Mouse (Mus musculus) embryonic facial prominence, embryonic 11.5 days (tissue): ENCODE measurements at regions not wholly inside any gene's neighbourhood (a gene's known extent, or its start where the extent isn't known, plus 50 kb on each side); places are given as distances from the start of the nearest gene placed in this dataset.

Experiments
- ATAC-seq: fragments of 200-750 bp; cut with Nextera tagmentation; replicated peaks from 2 replicates; pipeline ENCODE4 v1.8.0; 2017; ENCODE audit warnings: low read depth; ENCODE audit not compliant: insufficient number of reproducible peaks, low FRiP score, low TSS enrichment
- DNase-seq: peaks from one replicate; pipeline ENCODE4 v3.0.0-alpha.2; 2015; ENCODE audit warnings: low spot score
- H3K27ac ChIP-seq: fragments of 300-500 bp; sonication (generic); replicated peaks from 2 replicates; pipeline ENCODE4 v1.5.1; 2014; ENCODE audit warnings: mild to moderate bottlenecking, low read depth, low read length, control low read depth
- H3K27me3 ChIP-seq: fragments of 300-500 bp; sonication (generic); 2 replicates; pipeline ENCODE4 v1.6.1; 2014; ENCODE audit warnings: mild to moderate bottlenecking, low read length, moderate library complexity, mixed read lengths; ENCODE audit not compliant: control insufficient read depth, insufficient read depth
- H3K36me3 ChIP-seq: fragments of 300-500 bp; sonication (generic); replicated peaks from 2 replicates; pipeline ENCODE4 v1.6.1; 2014; ENCODE audit warnings: low read depth, mild to moderate bottlenecking, low read length, moderate library complexity, mixed read lengths; ENCODE audit not compliant: control insufficient read depth, insufficient read depth
- H3K4me1 ChIP-seq: fragments of 300-500 bp; sonication (generic); 2 replicates; pipeline ENCODE4 v1.6.1; 2014; ENCODE audit warnings: low read length, mixed read lengths; ENCODE audit not compliant: control insufficient read depth, insufficient read depth
- H3K4me2 ChIP-seq: fragments of 300-500 bp; sonication (generic); 2 replicates; pipeline ENCODE4 v1.6.1; 2014; ENCODE audit warnings: low read depth, mild to moderate bottlenecking, control low read depth, low read length, moderate library complexity
- H3K4me3 ChIP-seq: fragments of 300-500 bp; sonication (generic); 2 replicates; pipeline ENCODE4 v1.5.1; 2014; ENCODE audit warnings: low read depth, low read length, control low read depth
- H3K9ac ChIP-seq: fragments of 300-500 bp; sonication (generic); replicated peaks from 2 replicates; pipeline ENCODE4 v1.6.1; 2014; ENCODE audit warnings: mild to moderate bottlenecking, control low read depth, low read length
- H3K9me3 ChIP-seq: fragments of 300-500 bp; sonication (generic); replicated peaks from 2 replicates; pipeline ENCODE4 v1.6.1; 2016; ENCODE audit warnings: mild to moderate bottlenecking, low read length, inconsistent platforms, mixed read lengths; ENCODE audit not compliant: control insufficient read depth
- WGBS: fragments of 180-500 bp; shearing (Covaris S2); extraction: QIAGEN DNeasy Blood & Tissue Kit; methylation state at CpG from one replicate; pipeline ENCODE4 v1.1.7; 2014; 5-methylcytosine and 5-hydroxymethylcytosine counted together

GRCm38 (mm10) chr17:88190735-88191134 lies 125.6 kb upstream of the Fbxo11 start:
- Histone ChIP-seq H3K27ac (no peak overlapping the region), H3K4me2 (no peak overlapping the region), H3K4me1 (no peaks in the 10 kb centered on the region), H3K4me3 (no peak overlapping the region), H3K9me3 (no peaks in the 10 kb centered on the region), H3K9ac (no peak overlapping the region), H3K36me3 (no peaks in the 10 kb centered on the region), H3K27me3 (no peaks in the 10 kb centered on the region)
- DNase-seq (no peak), ATAC-seq (no peak)
- WGBS: 86% methylated on average over 5 of the region's 5 CpGs

- WGBS: 89% methylated on average over 2 of the region's 2 CpGs
- Histone ChIP-seq H3K9ac (no peak overlapping the region), H3K4me1 (no peaks in the 10 kb centered on the region), H3K36me3 (no peaks in the 10 kb centered on the region), H3K9me3 (no peaks in the 10 kb centered on the region), H3K27ac (no peak overlapping the region), H3K4me2 (no peak overlapping the region), H3K4me3 (no peak overlapping the region), H3K27me3 (no peaks in the 10 kb centered on the region)
- no peak for ATAC-seq
- no peak for DNase-seq
Measured at GRCm38 (mm10) chr17:88191444-88191843, 126.4 kb upstream of the Fbxo11 start.

- no peaks in the 10 kb centered on the region for H3K27me3 ChIP-seq
- H3K9me3 ChIP-seq: no peaks in the 10 kb centered on the region
- no peak overlapping the region for H3K9ac ChIP-seq
- no peak overlapping the region for H3K4me2 ChIP-seq
- H3K4me3 ChIP-seq: no peak overlapping the region
- no peaks in the 10 kb centered on the region for H3K36me3 ChIP-seq
- H3K27ac ChIP-seq: no peak overlapping the region
- 92% methylated on average over 16 of the region's 16 CpGs for WGBS
- no peak for ATAC-seq
- no peaks in the 10 kb centered on the region for H3K4me1 ChIP-seq
- no peak for DNase-seq
Measured at GRCm38 (mm10) chr17:88191930-88192807, 127.1 kb upstream of the Fbxo11 start.

GRCm38 (mm10) chr17:88194693-88195092 lies 129.6 kb upstream of the Fbxo11 start:
- DNase-seq (no peak), ATAC-seq (no peak)
- no peaks in the 10 kb centered on the region for H3K9me3 ChIP-seq
- H3K9ac ChIP-seq: no peak overlapping the region
- WGBS: 81% methylated on average over 5 of the region's 5 CpGs
- H3K4me2 ChIP-seq: no peak overlapping the region
- no peak overlapping the region for H3K27ac ChIP-seq
- H3K4me1 ChIP-seq: no peaks in the 10 kb centered on the region
- no peaks in the 10 kb centered on the region for H3K27me3 ChIP-seq
- H3K4me3 ChIP-seq: no peak overlapping the region
- no peaks in the 10 kb centered on the region for H3K36me3 ChIP-seq

- no peak overlapping the region for H3K9ac ChIP-seq
- no peaks in the 10 kb centered on the region for H3K4me1 ChIP-seq
- H3K36me3 ChIP-seq: no peaks in the 10 kb centered on the region
- no peak overlapping the region for H3K4me2 ChIP-seq
- no peak overlapping the region for H3K4me3 ChIP-seq
- H3K27me3 ChIP-seq: no peaks in the 10 kb centered on the region
- no peaks in the 10 kb centered on the region for H3K9me3 ChIP-seq
- 94% methylated on average over 2 of the region's 2 CpGs for WGBS
- DNase-seq (no peak), ATAC-seq (no peak)
- no peak overlapping the region for H3K27ac ChIP-seq
Measured at GRCm38 (mm10) chr17:88195303-88195702, 130.2 kb upstream of the Fbxo11 start.

- H3K27ac ChIP-seq: no peak overlapping the region
- no peak overlapping the region for H3K9ac ChIP-seq
- no peaks in the 10 kb centered on the region for H3K36me3 ChIP-seq
- H3K27me3 ChIP-seq: no peaks in the 10 kb centered on the region
- H3K4me2 ChIP-seq: no peak overlapping the region
- ATAC-seq (no peak), DNase-seq (no peak)
- WGBS: 79% methylated on average over 6 of the region's 6 CpGs
- no peaks in the 10 kb centered on the region for H3K9me3 ChIP-seq
- H3K4me1 ChIP-seq: no peaks in the 10 kb centered on the region
- H3K4me3 ChIP-seq: no peak overlapping the region
Measured at GRCm38 (mm10) chr17:88195893-88196292, 130.8 kb upstream of the Fbxo11 start.

- H3K36me3 ChIP-seq: no peaks in the 10 kb centered on the region
- H3K4me3 ChIP-seq: no peak overlapping the region
- H3K4me1 ChIP-seq: no peaks in the 10 kb centered on the region
- WGBS: 73% methylated on average over 1 of the region's 1 CpGs
- no peak overlapping the region for H3K9ac ChIP-seq
- H3K27ac ChIP-seq: no peak overlapping the region
- no peak overlapping the region for H3K4me2 ChIP-seq
- ATAC-seq (no peak), DNase-seq (no peak)
- no peaks in the 10 kb centered on the region for H3K27me3 ChIP-seq
- H3K9me3 ChIP-seq: no peaks in the 10 kb centered on the region
Measured at GRCm38 (mm10) chr17:88196322-88196721, 131.2 kb upstream of the Fbxo11 start.

GRCm38 (mm10) chr17:88197381-88197780 lies 132.3 kb upstream of the Fbxo11 start:
- WGBS: 73% methylated on average over 3 of the region's 3 CpGs
- no peak overlapping the region for H3K27ac ChIP-seq
- no peaks in the 10 kb centered on the region for H3K36me3 ChIP-seq
- no peaks in the 10 kb centered on the region for H3K27me3 ChIP-seq
- no peak for DNase-seq
- H3K4me3 ChIP-seq: no peak overlapping the region
- no peak overlapping the region for H3K4me2 ChIP-seq
- H3K9me3 ChIP-seq: no peaks in the 10 kb centered on the region
- H3K4me1 ChIP-seq: no peaks in the 10 kb centered on the region
- no peak for ATAC-seq
- H3K9ac ChIP-seq: no peak overlapping the region
